Mouse (Mus musculus) layer of hippocampus, postnatal 36 days (tissue): ENCODE results near the gene Manbal. TPM values are rescaled to one million over a fixed set of nuclear protein-coding genes. Genes with fewer than 3 reads are reported as not detected.

Experiments used
- DNase-seq, 2 experiments: peaks; one replicate each; pipeline ENCODE4 v3.0.0; 2022
- total RNA-seq, 2 experiments: library from RNA; stranded (reverse); gene quantifications; 2 replicates each; pipeline ENCODE4 v1.2.3; 2021

Manbal gene
- total RNA-seq, 2 experiments from 2014 or later = 53.6 to 60.9 TPM

- DNase-seq = no peak
These were observed 69.7 kb downstream of the Manbal start for GRCm38 (mm10) chr2:157437123-157437522.

- no peak for DNase-seq
These were observed 74.0 kb downstream of the Manbal start for GRCm38 (mm10) chr2:157441363-157441762.

Other genes starting within 250 kb of the Manbal start
- gene Samhd1, start 232.3 kb upstream of the Manbal start, total RNA-seq = 10 to 100 TPM; 15.8 to 16.0 TPM
- 1 to 10 TPM; 1.7 to 1.8 TPM for gene Rbl1, start 163.1 kb upstream of the Manbal start, total RNA-seq
- gene Rpn2, start 88.6 kb upstream of the Manbal start, total RNA-seq = 100 to 1,000 TPM; 131 to 136 TPM
- 1 to 10 TPM in 1 of 2 experiments, under 1 TPM in 1; 0.75 to 1.0 TPM for gene Mroh8, start 88.0 kb upstream of the Manbal start, total RNA-seq
- not detected for gene Ghrh, start 20.1 kb upstream of the Manbal start, total RNA-seq
- gene Src, start 50.9 kb downstream of the Manbal start, total RNA-seq = 100 to 1,000 TPM; 154 to 160 TPM
- gene Nnat, start 192.5 kb downstream of the Manbal start, total RNA-seq = 100 to 1,000 TPM; 539 to 601 TPM
- gene Blcap, start 203.7 kb downstream of the Manbal start, total RNA-seq = 100 to 1,000 TPM; 117 to 137 TPM